Mouse (Mus musculus) granulocyte monocyte progenitor cell, adult 5-6 weeks (primary cell): ENCODE results near the gene Ifitm2. TPM values are rescaled to one million over a fixed set of nuclear protein-coding genes. Genes with fewer than 3 reads are reported as not detected.

Source experiments
- ATAC-seq: replicated peaks from 2 replicates; pipeline ENCODE4 v1.8.0; 2016; ENCODE audit warnings: mild to moderate bottlenecking, moderate TSS enrichment, inconsistent platforms; ENCODE audit not compliant: poor library complexity, severe bottlenecking
- total RNA-seq, 2 experiments: library from RNA; stranded (forward) in 1 of 2; stranded (reverse) in 1 of 2; fragments of 200-712, 200-1000 nt in 1 of 2; fragments of >200 nt in 1 of 2; fragmentation: Nextera tagmentation in 1 of 2; gene quantifications; 2 replicates each; pipeline ENCODE4 v1.2.3; 2014 to 2017

Ifitm2 gene
- total RNA-seq, 2 experiments from 2014 or later = 388 to 581 TPM

- no peak for ATAC-seq
Observed at GRCm38 (mm10) chr7:140946311-140946710, 9.5 kb downstream of the Ifitm2 start.

- ATAC-seq = no peak
Observed at GRCm38 (mm10) chr7:140945247-140945646, 10.5 kb downstream of the Ifitm2 start.

- no peak for ATAC-seq
Observed at GRCm38 (mm10) chr7:140944236-140944635, 11.6 kb downstream of the Ifitm2 start.

- no peak for ATAC-seq
Observed at GRCm38 (mm10) chr7:140943356-140943755, 12.4 kb downstream of the Ifitm2 start.

DNA sequence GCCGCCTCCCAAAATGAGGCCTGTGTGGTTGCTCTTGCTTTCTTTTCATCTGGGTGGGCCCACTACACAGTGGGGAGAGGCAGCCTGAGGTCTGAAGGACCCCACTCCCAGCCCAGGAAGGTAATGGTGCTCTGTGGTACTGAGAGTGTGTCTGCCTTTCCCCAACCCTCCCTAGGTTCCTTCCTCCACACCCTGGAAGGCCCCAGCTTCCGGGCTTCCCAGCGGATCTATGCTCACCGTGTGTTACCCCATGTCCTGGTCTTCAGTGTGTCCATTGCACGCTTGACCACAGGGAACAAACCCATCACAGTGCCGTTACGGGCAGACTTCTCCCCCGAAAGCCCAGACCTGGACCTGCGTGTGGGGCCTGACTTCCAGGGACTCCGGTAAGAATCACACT lies 13.0 kb downstream of the Ifitm2 start:
- no peak for ATAC-seq

GRCm38 (mm10) chr7:140942341-140942740 lies 13.4 kb downstream of the Ifitm2 start:
- no peak for ATAC-seq

DNA sequence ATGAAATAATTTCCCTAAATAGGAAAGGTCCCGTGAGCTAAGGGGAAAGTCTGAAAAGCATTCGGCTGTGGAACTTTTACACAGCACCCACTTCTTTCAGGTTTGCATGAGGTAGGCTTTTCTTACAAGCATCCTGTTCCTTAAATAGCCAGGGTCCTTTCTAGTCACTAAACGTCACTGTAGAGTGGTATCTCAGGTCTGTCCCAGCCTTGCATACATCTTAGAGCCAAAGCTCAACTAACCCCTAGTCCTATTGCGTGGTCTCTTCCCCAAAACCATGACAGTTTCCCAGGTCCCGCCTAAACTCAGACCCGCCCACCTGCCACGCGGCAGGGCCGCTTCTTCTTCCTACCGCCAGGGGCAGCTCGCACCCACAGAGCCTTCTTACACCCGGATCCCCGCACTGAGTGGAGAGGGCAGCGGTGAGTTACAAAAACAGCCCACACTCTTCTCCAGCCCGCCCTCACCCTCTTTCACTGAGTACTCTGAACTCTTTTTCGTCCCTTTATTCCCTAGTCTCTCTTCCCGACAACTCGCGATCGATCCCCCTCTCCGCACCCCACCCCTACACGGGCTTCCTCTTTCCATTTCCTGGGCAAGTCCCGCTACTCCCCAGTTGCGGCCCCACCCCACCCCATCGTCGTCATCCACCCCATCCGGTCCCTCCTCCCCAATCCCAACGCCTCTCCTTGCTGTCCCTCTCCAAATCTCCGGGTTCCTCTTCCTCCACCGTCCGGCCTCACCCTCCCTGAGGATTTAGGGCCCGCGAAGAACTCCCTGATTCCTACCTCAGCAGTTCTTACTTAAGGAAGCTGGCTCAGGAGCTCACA lies 14.3 kb downstream of the Ifitm2 start, which contains the start of gene Pgghg:
Gene Pgghg (plus strand): TSS at position 170 of the 830 bp plus-strand sequence.
- ATAC-seq = peak; percentile 86

DNA sequence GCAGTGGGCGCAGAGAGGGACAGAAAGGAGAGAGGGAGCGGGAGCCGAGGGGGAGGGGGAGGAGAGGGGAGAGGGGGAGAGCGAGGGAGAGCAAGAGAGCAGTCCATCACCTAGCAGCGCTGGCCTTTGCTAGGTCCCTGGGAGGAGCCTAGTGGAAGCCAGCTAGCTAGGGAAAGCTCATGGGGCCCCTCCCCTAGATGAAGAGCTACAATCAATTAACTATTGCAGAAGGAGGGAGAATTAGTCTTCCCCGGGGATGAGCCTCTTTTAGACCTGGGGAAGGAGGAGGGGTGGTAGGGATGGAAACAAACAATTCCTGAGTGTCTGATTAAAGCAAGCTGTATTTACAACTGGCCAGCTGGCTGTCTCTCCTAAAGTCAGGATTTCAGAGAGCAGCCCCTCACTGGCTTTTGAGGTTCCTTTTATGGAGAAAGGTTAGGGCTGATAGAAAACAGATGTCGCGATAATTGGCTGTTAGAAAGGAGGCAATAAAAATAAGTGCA lies 16.1 kb downstream of the Ifitm2 start:
- ATAC-seq = no peak

- no peak for ATAC-seq
Observed at GRCm38 (mm10) chr7:140938896-140939295, 16.9 kb downstream of the Ifitm2 start.

DNA sequence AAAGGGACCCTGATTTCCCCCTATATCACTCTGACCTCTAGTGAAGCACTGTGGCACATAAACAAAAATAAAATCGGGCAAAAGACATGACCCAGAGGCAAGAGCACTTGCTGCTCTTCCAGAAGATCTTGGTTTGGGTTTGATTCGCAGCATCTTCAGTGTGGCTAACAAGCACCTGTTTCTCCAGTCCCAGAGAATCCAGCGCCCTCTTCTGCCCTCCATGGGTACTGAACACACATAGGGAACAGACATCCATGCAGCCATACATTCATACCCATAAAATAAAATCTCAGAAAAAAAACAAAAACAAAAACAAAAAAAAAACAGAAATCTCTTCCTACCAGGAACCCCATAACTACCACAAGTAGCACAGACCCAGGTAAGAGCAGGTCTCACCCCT lies 17.4 kb downstream of the Ifitm2 start:
- ATAC-seq = no peak

- no peak for ATAC-seq
Observed at GRCm38 (mm10) chr7:140927181-140927580, 28.6 kb downstream of the Ifitm2 start.

DNA sequence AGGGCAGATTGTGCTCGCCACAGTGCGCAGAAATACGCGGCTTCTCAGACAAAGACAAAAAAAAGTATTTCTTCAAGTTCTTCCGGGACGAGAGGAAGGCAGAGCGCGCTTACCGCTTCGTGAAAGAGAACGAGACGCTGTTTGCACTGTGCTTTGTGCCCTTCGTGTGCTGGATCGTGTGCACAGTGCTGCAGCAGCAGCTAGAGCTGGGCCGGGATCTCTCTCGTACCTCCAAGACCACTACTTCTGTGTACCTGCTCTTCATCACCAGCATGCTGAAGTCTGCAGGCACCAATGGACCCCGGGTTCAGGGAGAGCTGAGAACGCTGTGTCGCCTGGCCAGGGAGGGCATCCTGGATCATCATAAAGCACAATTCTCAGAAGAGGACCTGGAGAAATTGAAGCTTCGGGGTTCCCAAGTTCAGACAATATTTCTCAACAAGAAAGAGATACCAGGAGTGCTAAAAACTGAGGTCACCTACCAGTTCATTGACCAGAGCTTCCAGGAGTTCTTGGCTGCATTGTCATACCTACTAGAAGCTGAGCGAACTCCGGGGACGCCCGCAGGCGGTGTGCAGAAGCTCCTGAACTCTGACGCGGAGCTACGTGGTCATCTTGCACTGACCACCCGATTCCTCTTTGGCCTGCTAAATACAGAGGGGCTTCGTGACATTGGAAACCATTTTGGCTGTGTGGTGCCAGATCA lies 32.6 kb downstream of the Ifitm2 start:
- ATAC-seq = peak; percentile 2; the same call in 1 of the 2 replicates

- peak; percentile 65 for ATAC-seq
Observed at GRCm38 (mm10) chr7:140922398-140923069, 33.3 kb downstream of the Ifitm2 start.

- no peak for ATAC-seq
Observed at GRCm38 (mm10) chr7:140921225-140921975, 34.4 kb downstream of the Ifitm2 start.

GRCm38 (mm10) chr7:140920418-140921029 lies 35.3 kb downstream of the Ifitm2 start, which contains the start of gene Nlrp6:
TSS of gene Nlrp6 (plus strand) at chr7:140920902.
- no peak for ATAC-seq

DNA sequence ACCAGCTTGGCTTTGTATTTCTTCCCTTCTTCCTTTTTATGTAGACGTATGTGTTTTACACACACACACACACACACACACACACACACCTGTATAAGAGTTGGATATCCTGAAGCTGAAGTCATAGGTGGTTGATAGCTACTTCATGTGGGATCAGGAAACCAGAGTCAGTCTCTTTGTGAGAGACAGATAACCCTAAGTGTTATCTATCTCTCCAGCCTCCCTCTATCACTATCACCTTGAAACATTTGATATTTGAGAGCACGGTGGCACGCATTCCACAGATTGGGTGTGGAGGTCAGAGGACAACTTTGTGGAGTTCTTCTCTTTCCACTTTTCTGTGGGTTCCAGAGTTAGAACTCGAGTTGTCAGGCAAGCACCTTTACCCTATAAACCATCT lies 35.9 kb downstream of the Ifitm2 start:
- ATAC-seq = no peak

GRCm38 (mm10) chr7:140914031-140914690 lies 41.6 kb downstream of the Ifitm2 start:
- ATAC-seq = no peak

GRCm38 (mm10) chr7:140912846-140913482 lies 42.8 kb downstream of the Ifitm2 start:
- ATAC-seq = no peak

DNA sequence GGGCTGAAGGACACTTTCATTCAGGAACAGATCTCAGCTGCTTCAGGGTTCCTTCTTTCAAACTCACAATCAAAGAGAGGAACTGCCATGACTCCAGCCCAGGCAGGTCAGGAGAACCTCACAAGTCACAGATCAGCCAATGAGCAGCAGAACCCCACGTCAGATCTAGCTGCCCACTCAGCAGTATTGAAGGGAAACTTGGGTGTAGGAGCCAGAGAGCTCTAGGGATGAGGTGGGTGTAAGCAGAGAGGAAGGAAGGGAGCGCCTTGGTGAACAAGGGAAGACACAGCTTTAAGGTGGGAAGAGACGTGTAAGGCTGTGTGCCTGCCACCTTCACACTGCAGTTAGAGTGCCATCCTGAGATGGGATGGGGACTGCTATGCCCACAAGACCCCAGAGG lies 43.5 kb downstream of the Ifitm2 start:
- ATAC-seq = no peak
